In the genomic region with DNA sequence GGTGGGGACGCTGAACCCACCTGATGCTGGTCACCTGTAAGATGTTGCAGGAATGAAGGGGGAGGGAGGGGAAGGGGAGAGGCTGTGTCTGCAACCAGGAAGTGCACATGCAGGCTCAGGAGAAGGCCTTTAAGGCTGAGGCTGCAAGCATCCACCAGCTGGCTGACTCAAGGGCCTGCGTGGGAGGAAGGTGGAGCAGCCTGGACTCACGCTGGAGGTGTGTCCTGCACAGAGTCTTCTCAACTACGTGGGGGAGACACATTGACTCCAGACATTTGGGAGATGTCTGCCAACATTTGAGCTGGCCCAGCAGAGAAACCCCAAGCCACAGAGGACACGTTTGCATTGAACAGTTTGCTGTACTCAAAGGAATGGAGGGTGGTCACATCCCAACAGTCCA, we compare ENCODE assay signal across 25 mouse cellular contexts.
A peak's percentile ranks its signal among the peaks of the same experiment; 100 is the strongest.
DNase-seq lines count a peak whose midpoint lies in the region; ATAC-seq and TF ChIP-seq lines count a peak whose summit lies in the region.
"Had no signal": no experiment of that assay in that cellular context is flagged by ENCODE, and none has a peak within 500 bp of the region (broad histone marks: within the 10 kb centered on the region; RNA-seq: fewer than 3 reads in every experiment).

No protein-coding gene starts in this region.

- H3K36me3 ChIP-seq in kidney, postnatal 0 days (ENCODE audit: insufficient read depth, low read length): no peaks in the 10 kb centered on the region
- no peaks in the 10 kb centered on the region for H3K36me3 ChIP-seq in kidney, embryonic 15.5 days
- no peaks in the 10 kb centered on the region for H3K36me3 ChIP-seq in lung, postnatal 0 days (ENCODE audit: insufficient read depth, low read length)
- H3K36me3 ChIP-seq: forebrain, embryonic 12.5 days; heart, embryonic 13.5 days; hindbrain, embryonic 13.5 days; limb, embryonic 13.5 days; liver, embryonic 12.5 days had no signal

- ATAC-seq in kidney, postnatal 0 days (replicated peaks; ENCODE audit: low FRiP score, low read depth): no peak
- ATAC-seq in kidney, embryonic 15.5 days (replicated peaks; ENCODE audit: low FRiP score): no peak
- peak; percentile 25; the same call in 1 of the 2 replicates for ATAC-seq in lung, postnatal 0 days
- ATAC-seq: liver, embryonic 12.5 days; midbrain, embryonic 16.5 days had no signal

- H3K9me3 ChIP-seq in kidney, postnatal 0 days (replicated peaks; ENCODE audit: low read length): no peaks in the 10 kb centered on the region
- no peaks in the 10 kb centered on the region for H3K9me3 ChIP-seq in kidney, embryonic 15.5 days (replicated peaks)
- no peaks in the 10 kb centered on the region for H3K9me3 ChIP-seq in lung, postnatal 0 days (ENCODE audit: low read length)
- H3K9me3 ChIP-seq: hindbrain, embryonic 13.5 days had no signal

- H3K4me1 ChIP-seq in kidney, postnatal 0 days (replicated peaks; ENCODE audit: insufficient read depth, low read length): 0 out of 2 replicates have a peak, but pooled peaks cover 6% of the 10 kb centered on the region
- peaks cover 14% of the 10 kb centered on the region for H3K4me1 ChIP-seq in kidney, embryonic 15.5 days
- no peaks in the 10 kb centered on the region for H3K4me1 ChIP-seq in lung, postnatal 0 days (ENCODE audit: insufficient read depth, low read depth, low read length)
- no peaks in the 10 kb centered on the region; the same call in 1 of the 2 replicates for H3K4me1 ChIP-seq in lung, adult 2 months (ENCODE audit: control insufficient read depth, insufficient read depth, low read length)
- H3K4me1 ChIP-seq: liver, embryonic 12.5 days had no signal

- no peak overlapping the region for H3K9ac ChIP-seq in kidney, postnatal 0 days (ENCODE audit: low read depth, low read length)
- no peak overlapping the region for H3K9ac ChIP-seq in kidney, embryonic 15.5 days
- H3K9ac ChIP-seq in lung, postnatal 0 days (replicated peaks; ENCODE audit: low read depth): no peak overlapping the region
- H3K9ac ChIP-seq: forebrain, embryonic 12.5 days; heart, embryonic 13.5 days; hindbrain, embryonic 13.5 days; limb, embryonic 13.5 days; liver, embryonic 12.5 days had no signal

- DNase-seq in kidney, postnatal 0 days (ENCODE audit: low spot score): peak; percentile 11
- peak; percentile 21 for DNase-seq in lung, postnatal 0 days (ENCODE audit: low spot score)
- DNase-seq in lung, adult 2 months: no peak
- peak; percentile 60 for DNase-seq in NIH3T3 (ENCODE audit: low read depth)
- DNase-seq in lung, postnatal 36 days: peak; percentile 47
- DNase-seq in left cerebral cortex, postnatal 14 days (ENCODE audit: low spot score in 2 of 2): no peak
- no peak for DNase-seq in adrenal gland, adult 18-20 months (ENCODE audit: low spot score in 2 of 2)
- DNase-seq: adrenal gland, postnatal 25 days; B cell, adult 2 months; cerebellum, adult 11-12 months; cerebellum, postnatal 10 days; gastrocnemius, postnatal 36 days; heart, adult 2 months; heart, postnatal 14 days; kidney, adult 18-20 months; kidney, postnatal 14 days; layer of hippocampus, postnatal 36 days; thymus, postnatal 14 days had no signal

- intact Hi-C loops in left cerebral cortex, postnatal 14 days (cut with DNase I): no loop called here

- 31% methylated on average over 5 of the region's 5 CpGs for WGBS in kidney, postnatal 0 days
- 42% methylated on average over 5 of the region's 5 CpGs for WGBS in kidney, embryonic 15.5 days
- WGBS in lung, postnatal 0 days: 42% methylated on average over 5 of the region's 5 CpGs
- WGBS in lung, adult 2 months: 46% methylated on average over 5 of the region's 5 CpGs

- TF ChIP-seq POLR2A in lung, adult 2 months (IDR thresholded peaks at IDR 0.05; ENCODE audit: borderline replicate concordance, extremely low read depth, low read depth, low read length): no peak

- H3K4me3 ChIP-seq in kidney, postnatal 0 days (replicated peaks; ENCODE audit: low read depth, low read length): no peak overlapping the region
- H3K4me3 ChIP-seq in kidney, embryonic 15.5 days (replicated peaks): no peak overlapping the region
- H3K4me3 ChIP-seq in lung, postnatal 0 days (ENCODE audit: low read depth, low read length): no peak overlapping the region
- H3K4me3 ChIP-seq in lung, adult 2 months (replicated peaks; ENCODE audit: extremely low read depth, low read depth, low read length): no peak overlapping the region
- H3K4me3 ChIP-seq: forebrain, embryonic 12.5 days; heart, adult 2 months; heart, embryonic 13.5 days; hindbrain, embryonic 13.5 days; limb, embryonic 13.5 days; liver, embryonic 12.5 days had no signal

- no peaks in the 10 kb centered on the region for H3K27me3 ChIP-seq in kidney, postnatal 0 days (ENCODE audit: insufficient read depth, low read length)
- H3K27me3 ChIP-seq in kidney, embryonic 15.5 days: 0 out of 2 replicates have a peak, but pooled peaks cover 7% of the 10 kb centered on the region
- no peaks in the 10 kb centered on the region for H3K27me3 ChIP-seq in lung, postnatal 0 days (replicated peaks; ENCODE audit: insufficient read depth, low read length)

- no peak overlapping the region for H3K27ac ChIP-seq in kidney, postnatal 0 days
- H3K27ac ChIP-seq in kidney, embryonic 15.5 days: no peak overlapping the region
- H3K27ac ChIP-seq in lung, postnatal 0 days (ENCODE audit: low read length): no peak overlapping the region
- H3K27ac ChIP-seq: heart, adult 2 months; heart, embryonic 13.5 days; limb, embryonic 13.5 days; liver, embryonic 12.5 days had no signal

- TF ChIP-seq CTCF in kidney, postnatal 0 days (IDR thresholded peaks at IDR 0.05; ENCODE audit: low read depth): no peak
- TF ChIP-seq CTCF in lung, postnatal 0 days (IDR thresholded peaks at IDR 0.05): no peak
- TF ChIP-seq CTCF in lung, adult 2 months (IDR thresholded peaks at IDR 0.05; ENCODE audit: insufficient read depth, low read length): no peak

- TF ChIP-seq EP300 in lung, postnatal 0 days (IDR thresholded peaks at IDR 0.05): no peak

- H3K4me2 ChIP-seq in kidney, postnatal 0 days (ENCODE audit: low read length): no peak overlapping the region
- H3K4me2 ChIP-seq in kidney, embryonic 15.5 days: no peak overlapping the region
- H3K4me2 ChIP-seq in lung, postnatal 0 days (replicated peaks; ENCODE audit: low read depth, low read length): no peak overlapping the region
- H3K4me2 ChIP-seq: forebrain, embryonic 12.5 days; heart, embryonic 13.5 days; limb, embryonic 13.5 days; liver, embryonic 12.5 days had no signal

Comparison
In these comparisons a context has a peak if more than half of its experiments do, and no peak if none do; other contexts are left out.
1. DNase-seq: peak in kidney, postnatal 0 days (single experiment), lung, postnatal 0 days (single experiment), NIH3T3 (single experiment) and lung, postnatal 36 days (single experiment); none in lung, adult 2 months (single experiment), left cerebral cortex, postnatal 14 days (0 of 2) and adrenal gland, adult 18-20 months (0 of 2).